Mouse (Mus musculus): ENCODE data around the gene F13a1.

GRCm38 (mm10) chr13:36993593-36993992 lies 56.5 kb downstream of the F13a1 start:
- TF ChIP-seq CTCF (IDR thresholded peaks at IDR 0.05; ENCODE audit: low read depth) (no peak), EP300 (IDR thresholded peaks at IDR 0.05; ENCODE audit: low read depth) (no peak)
